Mouse (Mus musculus): ENCODE data around the gene Rnf223.
A peak's percentile ranks its signal among the peaks of the same experiment; 100 is the strongest.

Rnf223 gene

GRCm38 (mm10) chr4:156130436-156130835 lies at the start of gene Rnf223:
TSS of gene Rnf223 (plus strand) at chr4:156130513.
- DNase-seq (ENCODE audit: low spot score in 2 of 2) = no peak

- no peak for DNase-seq (ENCODE audit: low spot score in 2 of 2)
These were observed 47.6 kb upstream of the Rnf223 start for GRCm38 (mm10) chr4:156082621-156083234.

- DNase-seq (ENCODE audit: low spot score in 2 of 2) = peak; percentile 60 to 75
These were observed 47.0 kb upstream of the Rnf223 start for GRCm38 (mm10) chr4:156083348-156083747.

- no peak for DNase-seq (ENCODE audit: low spot score in 2 of 2)
These were observed 46.0 kb upstream of the Rnf223 start for GRCm38 (mm10) chr4:156084096-156084879.

GRCm38 (mm10) chr4:156085256-156085655 lies 45.1 kb upstream of the Rnf223 start:
- no peak for DNase-seq (ENCODE audit: low spot score in 2 of 2)

- no peak for DNase-seq (ENCODE audit: low spot score in 2 of 2)
These were observed 42.8 kb upstream of the Rnf223 start for GRCm38 (mm10) chr4:156087398-156088087.

- no peak for DNase-seq (ENCODE audit: low spot score in 2 of 2)
These were observed 39.1 kb upstream of the Rnf223 start for GRCm38 (mm10) chr4:156091236-156091635.

- no peak for DNase-seq (ENCODE audit: low spot score in 2 of 2)
These were observed 37.5 kb upstream of the Rnf223 start for GRCm38 (mm10) chr4:156092765-156093164.

GRCm38 (mm10) chr4:156093758-156094157 lies 36.6 kb upstream of the Rnf223 start:
- no peak for DNase-seq (ENCODE audit: low spot score in 2 of 2)

- no peak for DNase-seq (ENCODE audit: low spot score in 2 of 2)
These were observed 34.1 kb upstream of the Rnf223 start for GRCm38 (mm10) chr4:156096191-156096590.

GRCm38 (mm10) chr4:156097770-156098366 lies 32.4 kb upstream of the Rnf223 start:
- no peak for DNase-seq (ENCODE audit: low spot score in 2 of 2)

GRCm38 (mm10) chr4:156099427-156099826 lies 30.9 kb upstream of the Rnf223 start:
- DNase-seq (ENCODE audit: low spot score in 2 of 2) = no peak

GRCm38 (mm10) chr4:156100501-156100900 lies 29.8 kb upstream of the Rnf223 start:
- DNase-seq (ENCODE audit: low spot score in 2 of 2) = no peak

- DNase-seq (ENCODE audit: low spot score in 2 of 2) = no peak
These were observed 28.8 kb upstream of the Rnf223 start for GRCm38 (mm10) chr4:156101481-156101903.

- DNase-seq (ENCODE audit: low spot score in 2 of 2) = no peak
These were observed 27.0 kb upstream of the Rnf223 start for GRCm38 (mm10) chr4:156103342-156103741.

GRCm38 (mm10) chr4:156108606-156109546 lies 21.4 kb upstream of the Rnf223 start:
- DNase-seq (ENCODE audit: low spot score in 2 of 2) = peak in 1 of 2 experiments; percentile 49

GRCm38 (mm10) chr4:156109570-156110331 lies 20.6 kb upstream of the Rnf223 start, which contains the start of gene 9430015G10Rik:
TSS of gene 9430015G10Rik (plus strand) at chr4:156109982.
- peak; percentile 96 to 98 for DNase-seq (ENCODE audit: low spot score in 2 of 2)

GRCm38 (mm10) chr4:156124077-156124476 lies 6.2 kb upstream of the Rnf223 start:
- DNase-seq (ENCODE audit: low spot score in 2 of 2) = no peak

- no peak for DNase-seq (ENCODE audit: low spot score in 2 of 2)
These were observed 4.9 kb upstream of the Rnf223 start for GRCm38 (mm10) chr4:156125393-156125792.

GRCm38 (mm10) chr4:156126841-156127240 lies 3.5 kb upstream of the Rnf223 start:
- DNase-seq (ENCODE audit: low spot score in 2 of 2) = no peak
